Mouse (Mus musculus) cerebellum, adult 11-12 months (tissue): Measurements from ENCODE around the gene Bicc1.

ENCODE experiments used
- DNase-seq: peaks from one replicate; pipeline ENCODE4 v3.0.0; 2022

The Bicc1 gene

DNA sequence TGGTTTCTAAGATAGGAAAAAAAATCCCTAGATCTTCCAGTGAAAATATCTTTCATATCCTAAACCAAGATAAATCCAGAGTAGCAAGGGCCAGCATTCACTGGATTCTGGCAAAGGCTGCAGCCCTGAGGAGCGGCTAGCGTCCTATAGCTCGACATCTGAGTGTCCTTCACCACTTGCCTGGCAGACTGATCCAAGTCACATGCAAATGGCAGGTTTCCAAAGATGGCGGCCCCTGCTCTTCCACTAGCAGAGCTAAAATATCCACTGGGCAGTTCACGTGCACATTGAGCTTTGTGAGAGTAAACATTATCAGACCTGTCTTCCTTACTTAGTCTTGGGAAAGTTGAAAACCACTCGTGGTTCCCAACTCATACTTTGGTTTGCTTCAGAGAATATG, 222.1 kb downstream of the Bicc1 start:
- DNase-seq = no peak

DNA sequence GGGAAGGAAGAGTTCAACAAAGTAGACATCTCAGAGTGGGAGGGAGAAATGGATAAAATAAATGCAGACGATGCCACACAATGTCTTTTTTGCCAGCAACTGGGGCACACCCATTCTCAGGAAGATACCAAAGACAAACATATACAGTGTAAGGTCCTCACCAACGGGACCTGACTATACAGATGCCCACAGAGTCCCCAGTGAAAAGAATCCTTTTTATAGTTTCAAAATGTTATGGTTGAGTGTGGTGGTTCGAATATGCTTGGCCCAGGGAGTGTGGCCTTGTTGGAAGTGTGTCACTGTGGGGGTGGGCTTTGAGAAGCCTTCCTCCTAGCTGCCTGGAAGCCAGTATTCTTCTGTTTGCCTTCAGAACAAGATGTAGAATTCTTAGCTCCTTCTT, 223.5 kb downstream of the Bicc1 start:
- no peak for DNase-seq

DNA sequence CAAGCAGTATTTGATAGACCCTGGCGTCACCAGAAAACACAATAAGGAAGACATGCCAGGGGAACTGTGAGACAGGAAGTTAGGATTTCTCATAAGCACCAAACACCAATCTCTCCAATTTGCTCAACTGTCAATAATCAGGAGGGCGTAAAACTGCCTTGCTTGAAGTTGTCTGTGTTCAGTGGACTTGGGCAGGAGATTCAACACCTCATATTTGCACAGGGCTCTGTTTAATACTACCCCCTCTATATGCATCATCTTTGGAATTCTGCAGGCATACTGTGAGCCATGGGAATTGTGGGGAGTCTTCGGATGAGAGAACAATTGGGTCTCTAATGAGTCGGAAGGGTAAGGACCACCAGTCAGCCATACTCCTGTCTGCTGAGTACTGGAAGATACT, 233.4 kb downstream of the Bicc1 start:
- DNase-seq = no peak

DNA sequence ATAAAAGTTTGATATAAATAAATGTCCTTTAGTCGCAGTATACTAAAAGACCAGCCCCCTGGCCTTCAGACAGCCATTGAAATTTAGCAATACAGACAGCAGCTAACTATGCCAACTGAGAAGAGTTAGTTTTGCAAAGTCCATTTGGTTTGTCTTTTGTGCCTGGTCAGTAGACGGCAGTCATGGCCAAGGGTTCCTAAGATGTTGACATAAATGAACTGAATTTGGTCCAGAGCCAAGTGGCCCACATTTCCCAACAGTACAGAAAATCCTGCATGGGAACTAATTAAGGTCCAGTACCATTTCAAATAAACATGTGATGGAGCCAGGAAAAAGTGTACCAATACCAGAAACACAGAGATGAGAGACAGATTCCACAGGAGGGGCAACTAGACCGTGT, 235.2 kb downstream of the Bicc1 start:
- no peak for DNase-seq

DNA sequence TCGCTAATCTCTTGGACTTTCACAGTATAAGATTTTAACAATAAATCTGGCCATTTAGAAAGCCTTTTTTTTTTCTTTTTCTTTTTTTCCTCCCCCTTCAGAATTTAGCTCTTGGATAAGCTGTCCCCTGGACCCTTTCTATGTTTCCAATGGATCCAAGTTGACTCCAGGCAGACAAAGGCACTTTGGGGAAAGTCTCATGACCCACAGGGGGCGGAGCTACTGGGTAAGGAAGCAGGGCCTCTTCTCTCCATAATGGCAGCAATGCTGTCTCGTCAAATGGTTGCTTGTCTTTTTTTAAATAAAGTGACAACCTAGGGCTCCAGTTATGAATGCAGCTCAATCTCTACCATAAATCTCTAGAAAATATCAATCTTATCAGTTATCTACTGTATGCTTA, 235.6 kb downstream of the Bicc1 start:
- DNase-seq = no peak

DNA sequence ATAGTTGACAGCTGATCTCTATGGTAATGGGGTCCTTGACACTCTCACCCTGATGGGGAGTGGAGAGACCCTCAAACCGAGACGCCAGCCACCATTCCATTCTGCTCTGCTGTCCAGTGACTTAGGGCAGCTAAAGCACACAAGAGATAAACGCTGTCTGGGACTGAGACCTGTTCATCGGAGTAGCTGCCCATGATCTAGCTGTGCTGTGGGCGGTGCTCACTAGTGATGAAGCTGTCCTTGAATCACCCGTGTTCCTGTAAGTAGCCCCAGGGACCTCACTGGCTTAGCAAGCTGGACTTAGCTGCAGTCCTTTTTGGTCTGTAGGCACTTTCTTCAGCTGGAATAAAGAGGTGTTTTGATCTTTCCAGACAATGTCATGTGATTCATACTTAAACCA, 238.0 kb downstream of the Bicc1 start:
- no peak for DNase-seq

DNA sequence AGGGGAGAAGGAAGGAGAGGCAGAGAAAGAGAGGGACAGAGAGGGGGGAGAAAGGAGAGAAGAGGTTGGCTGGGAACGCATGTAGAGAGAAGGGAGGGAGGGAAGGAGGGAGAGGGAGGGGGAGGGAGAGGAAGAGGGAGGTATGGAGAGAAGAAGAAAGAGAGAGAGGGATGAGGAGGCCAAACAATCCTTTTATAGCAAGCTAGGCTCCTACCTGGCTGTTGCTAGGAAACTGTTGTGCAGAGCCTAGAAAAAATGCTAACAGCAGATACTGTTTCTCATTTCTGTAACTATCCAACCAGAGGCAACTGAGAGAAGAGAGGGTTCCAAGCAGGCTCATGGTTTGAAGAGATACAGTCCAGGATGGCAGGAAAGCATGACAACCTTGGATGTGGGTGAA, 239.6 kb downstream of the Bicc1 start:
- no peak for DNase-seq

DNA sequence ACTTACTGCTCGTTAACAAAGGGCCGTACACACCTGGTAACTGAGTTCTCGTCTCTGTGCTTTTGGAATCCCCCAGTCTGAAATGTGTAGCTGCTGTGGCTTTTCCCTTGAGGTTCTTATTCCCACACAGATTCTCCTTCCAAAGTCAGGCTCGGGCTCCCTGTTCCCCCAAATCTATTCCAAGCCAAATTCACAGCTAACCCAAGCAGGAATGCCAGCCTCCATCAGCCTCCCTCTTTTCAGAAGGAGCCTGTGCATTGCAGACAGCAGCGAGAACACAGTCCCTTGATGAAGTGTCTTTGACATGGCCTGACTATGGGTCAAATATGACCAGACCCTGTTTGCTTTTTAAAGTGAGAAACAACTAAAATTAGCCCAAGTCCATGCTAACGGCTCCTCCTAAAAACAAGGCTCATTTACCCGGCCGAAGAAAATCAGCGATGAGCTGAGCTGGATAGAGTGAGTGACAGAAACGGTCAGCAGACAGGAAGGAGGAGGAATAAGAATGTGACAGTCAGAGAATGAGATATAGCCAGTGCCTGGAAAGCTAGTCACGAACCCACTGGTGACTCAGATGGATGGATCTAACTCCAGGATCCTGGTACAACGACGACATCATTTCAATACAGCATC, 240.4 kb downstream of the Bicc1 start:
- no peak for DNase-seq

DNA sequence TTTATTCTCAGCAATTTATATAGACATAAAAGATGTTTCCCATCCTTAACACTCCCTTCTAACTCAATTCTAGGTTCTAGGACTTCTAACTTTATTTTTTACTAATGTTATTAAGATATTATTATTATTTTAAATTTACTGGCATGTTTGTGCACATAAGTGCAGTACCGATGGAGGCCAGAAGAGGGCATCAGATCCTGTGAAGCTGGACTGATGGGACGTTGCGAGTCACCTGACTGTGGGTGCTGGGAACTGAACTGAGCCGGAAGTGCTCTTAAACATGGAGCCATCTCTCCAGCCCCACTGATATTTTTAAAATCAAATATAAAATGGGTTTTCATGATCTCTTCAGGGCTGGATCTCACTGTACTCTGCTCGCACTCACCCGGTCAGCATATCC, 242.8 kb downstream of the Bicc1 start:
- no peak for DNase-seq

DNA sequence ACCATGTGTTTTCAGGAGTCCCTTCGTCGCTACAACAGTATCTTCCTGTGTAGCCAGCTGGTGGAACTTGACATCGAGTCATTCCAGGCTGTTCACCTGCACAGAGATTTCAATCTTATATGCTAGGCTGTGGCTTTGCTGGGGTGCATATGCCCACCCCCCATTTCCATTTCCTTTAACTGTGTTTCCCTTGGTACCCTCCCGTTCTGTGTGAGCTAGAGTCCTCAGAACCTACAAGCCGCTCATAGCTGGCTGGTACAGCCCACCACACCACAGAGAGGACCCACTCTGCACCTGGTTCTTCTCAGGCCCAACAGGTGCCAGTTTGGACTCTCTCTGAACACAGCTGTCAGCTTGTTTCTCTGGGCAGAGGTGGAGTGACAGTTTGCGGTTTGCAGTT, 244.4 kb downstream of the Bicc1 start:
- no peak for DNase-seq

DNA sequence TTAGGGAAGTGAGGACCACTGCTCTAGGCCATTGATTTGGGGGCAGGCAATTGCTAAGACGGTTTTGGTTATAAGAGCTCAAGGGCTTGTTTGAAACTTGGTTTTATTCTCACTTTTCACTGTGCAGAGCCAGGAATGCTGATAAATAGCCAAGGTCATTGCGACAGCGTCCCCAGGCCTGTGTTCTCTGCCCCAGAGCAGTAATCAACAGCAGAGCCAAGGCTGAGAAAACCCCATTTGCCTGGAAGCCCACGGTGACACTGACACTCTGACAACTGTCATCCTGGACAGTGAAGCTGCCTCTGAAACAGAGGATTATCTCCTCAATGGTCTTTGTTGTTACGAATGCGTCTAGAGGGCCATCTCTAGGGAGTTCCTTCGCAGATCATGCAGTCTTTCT, 255.6 kb downstream of the Bicc1 start:
- no peak for DNase-seq

DNA sequence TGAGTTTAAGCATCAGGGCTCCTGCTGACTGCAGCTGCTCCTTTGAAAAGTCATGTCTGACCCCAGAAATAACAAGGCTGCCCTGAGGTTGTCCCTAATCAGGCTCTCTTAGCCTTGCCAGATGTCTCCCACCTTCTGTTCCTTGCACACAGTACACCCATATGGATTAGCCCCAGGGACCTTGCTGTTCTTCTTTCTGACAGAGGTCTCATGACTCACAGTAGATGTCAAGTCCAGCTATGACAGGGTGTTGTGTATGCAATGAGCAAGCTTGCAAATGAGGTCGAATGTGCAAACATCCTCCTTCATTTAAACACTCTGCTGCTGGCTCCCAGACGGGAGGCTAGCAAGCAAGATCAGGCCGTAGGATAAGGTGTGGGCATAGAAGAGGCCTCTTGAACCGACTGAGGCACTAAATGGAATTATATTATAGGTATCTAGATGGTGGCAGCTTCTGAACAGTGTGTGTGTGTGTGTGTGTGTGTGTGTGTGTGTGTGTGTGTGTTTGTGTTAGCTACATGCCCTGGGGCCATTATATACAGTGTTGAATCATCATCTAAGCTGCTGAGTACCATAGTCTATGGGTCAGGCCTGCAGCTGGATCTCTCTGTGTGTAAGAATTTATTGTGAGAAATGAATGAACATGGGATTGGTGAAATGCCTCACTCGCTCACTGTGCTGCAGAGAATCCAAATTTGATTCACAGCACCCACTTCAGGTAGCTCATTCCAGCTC, 256.6 kb downstream of the Bicc1 start:
- peak; percentile 6 for DNase-seq

DNA sequence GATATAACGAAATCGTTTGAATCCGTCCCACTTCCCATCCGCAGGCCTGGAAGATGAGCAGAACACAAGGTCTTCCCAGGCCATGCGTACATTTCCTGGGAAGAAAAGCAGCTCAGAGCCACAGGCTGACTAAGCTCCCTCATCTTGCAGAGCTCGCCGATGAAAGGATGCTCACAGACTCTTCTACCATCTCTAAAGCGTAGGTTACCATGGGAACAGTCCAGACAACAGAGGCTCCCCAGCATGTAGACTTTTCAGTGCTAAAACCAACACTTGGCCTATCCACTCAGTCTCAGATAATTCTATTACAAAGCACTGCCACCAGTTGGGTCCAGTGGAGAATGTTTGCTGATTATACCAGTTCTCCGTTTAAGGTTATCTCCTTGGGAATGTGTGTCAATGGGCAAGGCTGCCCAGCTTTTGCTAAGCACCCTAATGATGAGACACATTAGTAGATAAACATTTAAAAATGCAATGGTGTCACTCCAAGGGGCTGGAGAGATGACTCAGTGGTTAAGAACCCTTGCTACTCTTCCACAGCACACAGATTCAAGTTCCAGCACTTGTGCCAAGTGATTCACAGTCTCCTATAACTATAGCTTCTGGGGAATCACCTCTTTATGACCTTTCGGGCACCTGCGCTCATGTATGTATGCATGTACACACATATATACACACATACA, 258.2 kb downstream of the Bicc1 start:
- DNase-seq = no peak

DNA sequence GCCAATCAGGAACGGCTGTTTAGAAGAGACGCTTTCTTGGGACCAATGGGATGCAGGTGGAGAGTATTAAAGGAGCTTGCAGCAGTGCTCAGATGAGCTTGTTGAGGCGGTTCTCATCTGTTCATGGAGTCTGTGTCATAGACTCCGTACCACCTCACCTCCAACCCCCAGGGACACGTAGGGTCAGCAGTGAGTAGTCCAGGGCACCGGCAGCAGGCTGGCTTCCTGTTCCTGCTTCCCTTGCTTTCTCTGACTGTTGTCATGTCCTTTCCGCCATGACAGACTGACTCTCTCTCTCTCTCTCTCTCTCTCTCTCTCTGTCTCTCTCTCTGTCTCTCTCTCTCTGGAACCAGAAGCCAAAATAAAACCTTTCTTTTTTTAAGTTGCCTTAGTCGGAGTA, 263.6 kb downstream of the Bicc1 start:
- DNase-seq = no peak

DNA sequence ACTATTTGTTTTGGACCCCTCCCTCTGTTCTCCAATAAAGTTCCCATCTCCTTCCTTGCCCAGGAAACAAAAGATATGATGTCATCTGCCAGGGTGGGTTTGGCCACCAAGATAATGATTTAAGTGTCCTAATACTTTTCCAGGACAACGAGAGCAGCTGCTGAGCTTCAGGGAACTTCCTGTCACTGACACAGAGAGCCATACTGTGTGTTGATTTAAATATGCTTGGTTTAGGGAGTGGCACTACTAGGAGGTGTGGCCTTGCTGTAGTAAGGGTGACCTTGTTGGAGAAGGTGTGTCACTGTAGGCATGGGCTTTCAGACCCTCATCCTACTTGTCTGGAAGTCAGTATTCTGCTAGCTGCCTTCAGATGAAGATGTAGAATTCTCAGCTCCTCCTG, 281.5 kb downstream of the Bicc1 start:
- no peak for DNase-seq

DNA sequence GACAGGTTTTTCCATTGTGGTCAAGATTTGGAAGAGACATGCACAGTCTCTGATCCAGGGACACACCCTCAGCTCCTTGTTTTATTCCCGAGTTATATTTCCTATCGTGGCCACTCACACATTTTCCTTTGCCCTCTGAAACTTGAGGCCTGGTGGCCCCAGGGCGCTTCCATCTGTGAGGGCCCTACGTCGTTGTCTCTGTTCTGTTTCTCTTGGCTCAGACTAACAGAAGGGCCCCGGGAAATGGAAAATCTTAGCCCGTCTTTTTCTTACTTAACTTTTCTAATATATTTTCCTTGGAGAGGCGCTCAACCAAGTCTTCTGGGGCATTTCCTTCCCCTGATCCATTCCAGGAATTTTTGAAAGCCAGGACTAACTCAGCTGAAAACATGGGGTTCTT, 281.9 kb downstream of the Bicc1 start:
- DNase-seq = no peak

DNA sequence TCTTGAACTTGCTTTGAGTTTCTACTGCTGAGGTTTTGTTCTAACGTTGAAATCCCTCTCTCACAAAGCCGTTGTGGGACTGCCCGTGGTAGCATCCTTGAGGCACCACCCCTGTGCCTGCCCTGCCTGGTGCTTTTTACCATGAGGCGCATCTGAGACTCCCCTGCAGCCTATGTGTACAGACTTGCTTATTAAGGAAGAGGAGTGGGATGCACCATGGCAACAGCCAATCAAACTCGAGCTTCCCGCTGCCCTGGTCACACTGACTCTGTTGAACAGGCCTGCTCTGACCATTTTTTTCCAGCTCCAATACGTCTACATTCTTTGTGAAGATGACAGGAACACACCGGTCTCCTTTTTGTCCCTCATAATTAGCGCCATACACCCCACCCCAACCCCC, 283.0 kb downstream of the Bicc1 start:
- DNase-seq = no peak

DNA sequence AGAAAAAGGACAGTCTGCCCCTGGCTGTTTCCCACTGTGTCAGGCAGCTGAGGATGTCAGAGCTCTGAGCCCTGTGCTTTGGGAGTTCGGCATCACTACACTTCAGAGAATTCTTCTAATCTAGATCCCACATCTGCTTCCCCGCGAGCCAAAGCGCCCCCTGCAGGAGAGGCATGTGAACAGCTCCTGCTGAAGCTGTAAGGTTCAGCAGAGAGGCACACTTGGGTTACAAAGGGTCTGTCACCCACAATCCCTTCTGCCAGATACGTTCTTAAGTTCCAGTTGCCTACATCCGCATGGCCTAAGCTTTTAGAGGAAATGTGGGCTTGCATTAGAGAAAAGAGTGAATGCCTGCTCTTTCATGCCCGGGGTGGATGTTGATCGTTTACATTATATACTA, 283.4 kb downstream of the Bicc1 start:
- DNase-seq = no peak

DNA sequence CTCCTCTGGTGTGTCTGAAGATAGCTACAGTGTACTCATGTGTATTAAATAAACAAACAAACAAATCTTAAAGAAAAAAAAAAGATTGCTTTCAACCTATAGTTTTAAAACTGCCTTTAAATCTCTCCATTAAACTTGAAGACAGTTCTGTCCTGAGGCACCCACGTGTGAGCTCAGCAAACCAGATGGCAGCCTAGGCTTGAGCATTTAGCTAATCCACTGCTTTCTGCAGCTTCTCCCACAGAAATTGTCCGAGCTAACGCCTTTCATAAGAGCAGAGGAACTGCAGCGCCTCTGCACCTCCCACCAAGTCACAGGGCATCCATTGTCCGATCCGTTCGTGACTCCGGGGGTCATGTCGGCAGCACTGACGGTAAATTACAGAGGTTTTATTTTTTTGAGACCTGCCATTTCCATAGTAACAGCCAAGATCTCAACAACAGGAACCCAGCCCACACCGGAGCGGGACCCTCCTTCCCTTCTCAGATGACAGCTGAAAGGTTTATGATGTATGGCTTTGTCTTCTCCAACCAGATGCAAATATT, 284.4 kb downstream of the Bicc1 start:
- no peak for DNase-seq
